Mouse (Mus musculus) bone marrow macrophage, adult 2 months (primary cell): ENCODE measurements at regions not wholly inside any gene's neighbourhood (a gene's known extent, or its start where the extent isn't known, plus 50 kb on each side); places are given as distances from the start of the nearest gene placed in this dataset.

Source experiments
- CTCF ChIP-seq: IDR thresholded peaks from 2 replicates; pipeline ENCODE4 v1.5.1; 2012; ENCODE audit warnings: low read depth, mild to moderate bottlenecking, low read length, moderate library complexity
- POLR2A ChIP-seq: IDR thresholded peaks from 2 replicates; pipeline ENCODE4 v1.6.1; 2012; ENCODE audit warnings: mild to moderate bottlenecking, low read depth, low read length, borderline replicate concordance

- TF ChIP-seq CTCF, result no peak
- TF ChIP-seq POLR2A, result no peak
These were observed 179.2 kb downstream of the Il20rb start for GRCm38 (mm10) chr9:100307364-100307763.
